Mouse (Mus musculus): ENCODE measurements around the gene Dusp22. TPM values are rescaled to one million over a fixed set of nuclear protein-coding genes. Genes with fewer than 3 reads are reported as not detected.

Dusp22 gene
- total RNA-seq, 2 experiments from 2014 or later: 29.7 to 33.1 TPM

DNA sequence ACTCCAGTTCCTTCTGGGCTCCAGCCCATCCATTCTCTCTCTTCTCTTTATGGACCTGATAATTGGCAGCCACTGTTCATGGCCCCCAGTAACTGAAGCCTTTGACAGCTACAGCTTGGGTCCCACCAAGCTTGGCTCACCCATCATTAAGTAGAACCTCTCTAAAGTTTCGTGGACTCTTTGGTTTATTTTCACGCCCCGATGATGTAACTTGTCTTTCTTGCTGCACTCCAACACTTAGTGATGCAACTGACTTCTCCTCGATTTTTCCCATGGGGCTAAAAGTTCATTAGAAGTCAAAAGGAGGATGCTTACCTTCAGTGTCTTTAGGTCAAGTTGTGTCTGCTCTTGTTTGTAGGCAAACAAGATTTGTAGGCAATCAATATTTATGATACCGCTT lies 10.6 kb upstream of the Dusp22 start:
- no peak for DNase-seq (ENCODE audit: extremely low spot score in 1 of 2, low spot score in 2 of 2)
- H3K4me3 ChIP-seq: no peak overlapping the region
- TF ChIP-seq CTCF (IDR thresholded peaks at IDR 0.05): no peak
- intact Hi-C loops (cut with DNase I): no loop called here
- no peak overlapping the region for H3K27ac ChIP-seq

DNA sequence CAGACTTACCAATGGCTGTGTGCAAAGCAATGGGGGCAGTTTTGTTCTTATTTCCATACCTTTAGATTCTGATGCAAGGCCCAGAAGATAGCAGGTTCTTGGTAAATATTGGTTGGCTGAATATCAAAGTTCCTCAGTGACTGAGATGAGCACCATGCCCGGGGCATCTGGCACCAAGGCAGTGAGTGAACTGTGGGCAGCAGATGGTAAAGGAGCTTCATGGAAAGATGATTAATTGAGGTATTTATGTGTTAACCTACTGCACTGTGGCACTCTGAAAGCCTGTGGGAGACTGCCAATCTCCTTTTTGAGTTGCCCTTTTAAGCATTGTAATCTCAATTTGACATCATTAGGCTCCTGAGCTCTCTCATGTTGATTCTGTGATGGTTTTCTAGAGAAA lies 9.1 kb upstream of the Dusp22 start:
- intact Hi-C loops (cut with DNase I): no loop called here
- DNase-seq (ENCODE audit: extremely low spot score in 1 of 2, low spot score in 2 of 2): no peak
- Histone ChIP-seq H3K4me3 (no peak overlapping the region), H3K27ac (no peak overlapping the region)
- TF ChIP-seq CTCF (IDR thresholded peaks at IDR 0.05): no peak

DNA sequence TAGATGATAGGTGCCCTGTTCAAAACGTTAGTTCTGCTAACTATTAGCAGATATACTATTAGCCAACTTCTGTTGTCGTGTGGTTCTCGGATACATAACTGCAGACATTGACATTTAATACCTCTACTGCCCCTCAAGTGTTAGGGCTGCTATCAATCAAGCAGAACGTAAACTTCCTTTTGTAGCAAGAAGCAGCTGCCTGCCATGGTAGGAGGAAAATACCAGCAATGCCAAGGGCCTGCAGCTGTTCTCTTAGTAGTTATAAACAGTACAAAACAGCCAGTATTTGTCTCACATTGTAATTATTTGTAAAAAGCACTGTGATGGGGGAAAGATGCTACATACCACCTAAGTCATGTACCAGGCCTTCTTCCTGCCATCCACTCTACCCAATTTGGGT lies 6.7 kb upstream of the Dusp22 start:
- no peak overlapping the region for H3K27ac ChIP-seq
- no peak for TF ChIP-seq CTCF (IDR thresholded peaks at IDR 0.05)

DNA sequence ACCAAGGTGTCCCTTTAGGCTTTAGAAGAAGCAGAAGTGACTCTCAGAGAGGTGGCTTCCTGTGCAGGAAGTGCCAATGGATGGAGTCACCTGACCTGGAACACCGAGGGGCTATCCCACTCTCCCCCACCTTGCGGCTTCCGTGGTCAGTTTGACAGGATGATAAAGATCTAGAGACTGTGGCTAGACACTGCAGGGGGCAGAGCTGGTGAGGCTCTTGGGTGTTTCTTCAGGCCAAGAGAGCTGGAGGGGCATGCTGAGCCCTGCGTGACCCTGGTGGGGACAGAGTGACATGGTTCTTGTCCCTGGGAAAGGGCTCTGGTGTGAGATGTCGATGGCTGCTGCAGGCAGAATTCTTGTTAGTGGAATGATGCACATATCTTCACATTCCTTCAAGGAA lies 5.3 kb upstream of the Dusp22 start:
- Histone ChIP-seq H3K4me3 (no peak overlapping the region), H3K27ac (no peak overlapping the region)
- intact Hi-C loops (cut with DNase I): no loop called here
- DNase-seq (ENCODE audit: extremely low spot score in 1 of 2, low spot score in 2 of 2): no peak
- no peak for TF ChIP-seq CTCF (IDR thresholded peaks at IDR 0.05)

More for the DNA sequence above, 6.7 kb upstream of the Dusp22 start:
- no peak for DNase-seq (ENCODE audit: extremely low spot score in 1 of 2, low spot score in 2 of 2)
- intact Hi-C loops (cut with DNase I): no loop called here
- no peak overlapping the region for H3K4me3 ChIP-seq

DNA sequence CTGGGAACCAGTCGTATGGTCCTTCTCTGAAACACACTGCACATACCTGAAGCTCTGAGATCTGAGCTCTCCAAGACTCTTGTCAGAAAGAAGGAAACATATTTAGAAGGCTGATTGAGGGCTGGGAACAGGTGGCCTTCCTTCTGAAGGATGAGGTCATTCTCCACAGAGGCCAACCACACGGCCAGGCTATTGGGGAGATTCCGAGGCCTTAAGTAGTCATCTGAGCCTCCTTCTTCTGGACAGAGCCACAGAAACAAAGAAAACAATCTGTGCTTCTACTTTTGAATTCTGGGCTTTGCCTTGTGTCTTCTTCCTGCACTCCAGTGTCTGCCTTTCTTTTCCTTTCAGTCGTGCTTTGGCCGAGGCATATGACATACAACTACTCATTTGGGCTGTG lies 2.9 kb upstream of the Dusp22 start:
- Histone ChIP-seq H3K4me3 (no peak overlapping the region), H3K27ac (no peak overlapping the region)
- no peak for TF ChIP-seq CTCF (IDR thresholded peaks at IDR 0.05)
- intact Hi-C loops (cut with DNase I): loop anchor here (5.0 kb wide), 2 partner anchors 110 to 210 kb away; partner anchors contain the start of gene Uqcrfs1
- no peak for DNase-seq (ENCODE audit: extremely low spot score in 1 of 2, low spot score in 2 of 2)

DNA sequence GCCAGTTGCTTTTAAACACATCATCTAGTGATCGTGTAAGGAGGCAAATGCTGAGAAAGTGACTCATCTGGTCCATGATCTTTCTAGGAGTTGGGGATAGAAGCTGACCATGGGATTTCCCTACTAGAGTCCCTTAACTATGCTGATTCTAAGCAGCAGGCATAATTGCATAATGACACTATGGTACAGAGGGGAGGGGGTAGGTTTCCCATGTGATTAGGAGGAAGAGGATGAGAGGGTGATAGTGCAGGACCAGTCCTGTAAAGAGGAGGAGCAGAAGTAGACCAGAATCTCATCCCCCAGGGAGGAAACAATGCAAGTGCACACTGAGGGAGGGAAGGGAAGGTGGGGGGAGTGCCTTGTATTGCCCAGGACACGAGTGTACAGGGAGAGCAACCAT lies 2.0 kb upstream of the Dusp22 start:
- Histone ChIP-seq H3K27ac (no peak overlapping the region), H3K4me3 (no peak overlapping the region)
- TF ChIP-seq CTCF (IDR thresholded peaks at IDR 0.05): no peak
- intact Hi-C loops (cut with DNase I): loop anchor here (5.0 kb wide), 2 partner anchors 110 to 210 kb away; partner anchors contain the start of gene Uqcrfs1
- no peak for DNase-seq (ENCODE audit: extremely low spot score in 1 of 2, low spot score in 2 of 2)

DNA sequence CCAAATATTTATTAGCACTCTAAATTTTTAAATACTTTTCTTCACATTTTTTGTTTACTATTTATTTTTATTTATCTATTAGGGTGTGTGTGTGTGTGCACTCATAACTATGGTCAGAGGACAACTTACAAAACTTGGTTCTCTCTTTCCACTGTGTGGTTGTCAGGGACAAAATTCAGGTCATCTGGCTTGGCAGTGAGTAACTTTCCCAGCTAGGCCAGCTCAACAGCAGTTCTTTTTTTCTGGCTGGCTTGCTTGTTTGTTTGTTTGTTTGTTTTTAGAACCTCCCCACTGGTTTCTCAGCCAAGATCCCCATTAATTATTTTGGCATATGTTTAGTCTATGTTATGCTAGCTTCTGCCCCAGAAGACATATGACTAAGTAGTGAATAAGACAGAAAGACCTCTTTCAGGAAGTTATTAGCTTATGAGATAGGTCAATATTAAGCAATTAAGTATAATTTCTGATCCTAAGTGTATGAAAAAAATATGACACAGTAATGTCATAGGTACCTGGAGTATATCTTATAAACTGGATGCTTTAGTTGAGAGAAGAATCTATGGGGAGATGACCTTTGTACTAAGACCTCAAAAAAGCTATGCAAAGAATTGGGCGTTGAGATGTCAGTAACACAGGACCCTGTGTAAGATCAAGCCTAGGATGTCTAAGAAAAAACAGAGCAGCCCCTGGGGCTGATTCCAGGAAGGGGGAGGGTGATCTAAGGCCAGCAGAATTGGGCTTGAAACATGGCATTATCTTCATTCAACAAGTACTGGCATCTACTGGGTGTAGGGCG lies 1.4 kb upstream of the Dusp22 start:
- Histone ChIP-seq H3K27ac (peak overlapping the region; percentile 96; the same call in 1 of the 2 replicates), H3K4me3 (no peak overlapping the region)
- intact Hi-C loops (cut with DNase I): loop anchor here (5.0 kb wide), 2 partner anchors 111 to 209 kb away; partner anchors contain the start of gene Uqcrfs1
- DNase-seq (ENCODE audit: extremely low spot score in 1 of 2, low spot score in 2 of 2): no peak
- TF ChIP-seq CTCF (IDR thresholded peaks at IDR 0.05): no peak

DNA sequence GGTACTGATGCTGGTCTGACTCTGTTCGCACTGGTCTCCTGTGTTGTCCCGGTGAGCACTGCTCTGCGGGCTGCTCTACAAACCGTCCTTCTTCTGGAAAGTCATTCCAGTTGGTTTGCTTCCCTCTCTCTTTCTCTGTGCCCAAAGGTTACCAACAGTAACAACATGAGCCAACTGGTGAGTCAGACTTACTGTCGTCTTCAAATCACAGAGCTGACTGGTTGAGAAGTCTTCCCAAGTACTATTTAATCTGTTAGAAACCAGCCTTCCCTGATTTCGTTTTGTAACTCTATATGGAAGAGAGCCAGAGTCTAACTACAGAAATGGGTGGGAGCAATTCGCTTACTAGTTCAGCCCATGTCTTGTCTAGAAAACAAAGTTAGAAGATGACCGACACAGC lies 5.5 kb downstream of the Dusp22 start:
- DNase-seq (ENCODE audit: extremely low spot score in 1 of 2, low spot score in 2 of 2): no peak
- Histone ChIP-seq H3K4me3 (no peak overlapping the region), H3K27ac (peak overlapping the region; percentile 75)
- no peak for TF ChIP-seq CTCF (IDR thresholded peaks at IDR 0.05)
- intact Hi-C loops (cut with DNase I): loop anchor here (1.0 to 10.0 kb wide), 2 partner anchors 121 to 310 kb away; partner anchors contain the start of genes Exoc2 and Gm5447

DNA sequence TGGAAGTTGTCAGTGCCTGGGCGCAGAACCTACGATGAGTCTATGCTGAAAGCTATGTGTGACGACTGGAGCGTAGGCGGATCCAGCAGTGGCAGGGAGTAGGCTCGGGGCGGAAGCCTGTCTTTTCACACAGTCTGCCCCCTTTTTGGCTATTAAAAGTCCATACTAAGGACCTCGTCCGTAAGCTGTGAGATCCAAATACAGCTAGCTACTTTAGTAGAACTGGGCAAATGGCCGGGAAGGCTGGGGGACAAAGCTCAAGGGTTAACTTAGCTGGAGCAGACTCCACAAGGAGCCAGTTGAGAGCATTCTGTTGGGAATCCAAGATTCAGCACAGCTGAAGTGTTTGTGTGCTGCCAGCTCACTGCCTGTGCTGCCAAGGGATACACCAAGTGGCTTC lies 6.7 kb downstream of the Dusp22 start:
- TF ChIP-seq CTCF (IDR thresholded peaks at IDR 0.05): no peak
- DNase-seq (ENCODE audit: extremely low spot score in 1 of 2, low spot score in 2 of 2): peak; percentile 51 to 65
- Histone ChIP-seq H3K4me3 (no peak overlapping the region), H3K27ac (peak overlapping the region; percentile 75)
- intact Hi-C loops (cut with DNase I): loop anchor here (10.0 kb wide), 1 partner anchor 308 kb away; the partner anchor contains the start of genes Exoc2 and Gm5447

DNA sequence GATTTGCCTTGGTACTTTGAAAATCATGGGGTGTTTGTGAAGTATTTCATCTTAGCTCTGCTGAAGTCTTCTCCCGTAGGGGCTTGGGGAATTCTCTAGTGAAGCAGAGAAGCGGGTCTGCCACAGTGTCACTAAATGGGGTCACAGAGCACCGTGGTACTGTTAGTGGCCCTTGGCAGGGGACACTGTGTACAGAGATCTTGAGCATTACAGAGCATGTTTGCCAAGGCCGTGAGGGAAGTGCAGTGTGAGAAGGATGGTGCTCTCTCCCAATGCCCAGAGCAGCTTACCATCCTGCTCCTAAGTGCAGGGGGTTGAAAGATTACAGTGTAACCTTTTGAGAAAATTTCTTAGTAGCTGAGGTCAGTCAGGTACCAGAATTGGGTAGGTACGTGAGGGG lies 8.5 kb downstream of the Dusp22 start:
- DNase-seq (ENCODE audit: extremely low spot score in 1 of 2, low spot score in 2 of 2): no peak
- H3K4me3 ChIP-seq: no peak overlapping the region
- intact Hi-C loops (cut with DNase I): loop anchor here (10.0 kb wide), 1 partner anchor 306 kb away; the partner anchor contains the start of genes Exoc2 and Gm5447
- no peak for TF ChIP-seq CTCF (IDR thresholded peaks at IDR 0.05)
- no peak overlapping the region for H3K27ac ChIP-seq

DNA sequence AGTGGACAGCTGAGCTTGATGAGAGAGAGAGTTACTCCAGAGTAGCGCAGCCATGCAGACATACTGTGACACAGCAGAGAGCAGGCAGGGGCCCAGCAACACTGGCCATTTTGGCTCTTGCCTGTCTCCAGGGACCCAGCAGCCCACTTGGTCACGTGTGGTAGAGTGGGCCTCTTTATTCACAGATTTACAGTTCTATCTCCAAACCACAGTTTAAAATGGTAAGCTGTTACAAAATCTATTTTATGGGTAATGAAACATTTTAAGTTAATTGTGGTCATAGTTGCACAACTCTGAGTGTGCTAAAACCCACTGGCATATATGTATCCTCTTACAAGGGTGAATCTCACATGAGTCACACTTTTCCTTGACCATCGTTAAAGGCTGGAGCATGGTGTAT lies 9.5 kb downstream of the Dusp22 start:
- intact Hi-C loops (cut with DNase I): loop anchor here (10.0 kb wide), 1 partner anchor 306 kb away; the partner anchor contains the start of genes Exoc2 and Gm5447
- no peak for TF ChIP-seq CTCF (IDR thresholded peaks at IDR 0.05)
- Histone ChIP-seq H3K27ac (no peak overlapping the region), H3K4me3 (no peak overlapping the region)
- DNase-seq (ENCODE audit: extremely low spot score in 1 of 2, low spot score in 2 of 2): no peak

DNA sequence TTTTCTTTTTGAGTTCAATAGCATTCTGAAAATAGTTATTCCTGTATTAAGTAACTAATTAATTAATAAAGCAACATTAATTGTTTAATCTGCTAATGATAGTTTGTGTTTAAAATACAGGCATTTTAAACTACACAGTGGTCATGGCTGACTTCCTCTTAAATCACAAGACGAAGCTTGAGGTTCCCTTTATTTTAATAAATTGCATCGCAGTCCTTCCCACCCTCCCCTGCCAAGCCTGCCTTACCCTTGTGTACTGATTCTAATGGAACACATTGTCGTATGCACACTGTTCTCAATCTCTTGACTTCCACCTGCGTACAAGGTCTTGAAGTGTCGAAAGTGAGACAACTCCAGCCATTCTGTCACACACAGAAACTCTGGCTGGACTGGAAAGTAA lies 14.1 kb downstream of the Dusp22 start:
- no peak overlapping the region for H3K27ac ChIP-seq
- DNase-seq (ENCODE audit: extremely low spot score in 1 of 2, low spot score in 2 of 2): no peak
- intact Hi-C loops (cut with DNase I): no loop called here
- TF ChIP-seq CTCF (IDR thresholded peaks at IDR 0.05): no peak
- no peak overlapping the region for H3K4me3 ChIP-seq

All from left cerebral cortex, adult 2 months (tissue).